Mouse (Mus musculus): ENCODE measurements around the gene Cacna1s. TPM values are rescaled to one million over a fixed set of nuclear protein-coding genes. Genes with fewer than 3 reads are reported as not detected.

The Cacna1s gene
- polyA plus RNA-seq, 1 experiment from 2014 or later = 0.10 TPM

GRCm38 (mm10) chr1:136122030-136122429, 69.5 kb downstream of the Cacna1s start:
- Histone ChIP-seq H3K4me3 (replicated peaks) (no peak overlapping the region), H3K36me3 (no peaks in the 10 kb centered on the region), H3K4me1 (peaks cover 17% of the 10 kb centered on the region), H3K27me3 (replicated peaks) (no peaks in the 10 kb centered on the region), H3K9me3 (no peaks in the 10 kb centered on the region), H3K27ac (no peak overlapping the region), H3K4me2 (no peak overlapping the region), H3K9ac (no peak overlapping the region)
- ATAC-seq (ENCODE audit: insufficient read depth, low FRiP score, low read depth) = no peak
- 85% methylated on average over 8 of the region's 8 CpGs for WGBS

GRCm38 (mm10) chr1:136126159-136126765, 73.7 kb downstream of the Cacna1s start:
- H3K9ac ChIP-seq = no peak overlapping the region
- no peaks in the 10 kb centered on the region for H3K27me3 ChIP-seq (replicated peaks)
- ATAC-seq (ENCODE audit: insufficient read depth, low FRiP score, low read depth) = peak; percentile 6; the same call in 1 of the 2 replicates
- no peak overlapping the region for H3K4me2 ChIP-seq
- no peak overlapping the region for H3K4me3 ChIP-seq (replicated peaks)
- WGBS = 73% methylated on average over 10 of the region's 10 CpGs
- H3K27ac ChIP-seq = peak overlapping the region; percentile 18
- H3K36me3 ChIP-seq = no peaks in the 10 kb centered on the region
- H3K9me3 ChIP-seq = no peaks in the 10 kb centered on the region
- peaks cover 45% of the 10 kb centered on the region for H3K4me1 ChIP-seq

GRCm38 (mm10) chr1:136126895-136127294, 74.3 kb downstream of the Cacna1s start:
- 37% methylated on average over 10 of the region's 10 CpGs for WGBS
- Histone ChIP-seq H3K4me2 (no peak overlapping the region), H3K9ac (no peak overlapping the region), H3K36me3 (no peaks in the 10 kb centered on the region), H3K27me3 (replicated peaks) (no peaks in the 10 kb centered on the region), H3K27ac (peak overlapping the region; percentile 18), H3K4me1 (peaks cover 47% of the 10 kb centered on the region), H3K9me3 (no peaks in the 10 kb centered on the region), H3K4me3 (replicated peaks) (no peak overlapping the region)
- ATAC-seq (ENCODE audit: insufficient read depth, low FRiP score, low read depth) = no peak

DNA sequence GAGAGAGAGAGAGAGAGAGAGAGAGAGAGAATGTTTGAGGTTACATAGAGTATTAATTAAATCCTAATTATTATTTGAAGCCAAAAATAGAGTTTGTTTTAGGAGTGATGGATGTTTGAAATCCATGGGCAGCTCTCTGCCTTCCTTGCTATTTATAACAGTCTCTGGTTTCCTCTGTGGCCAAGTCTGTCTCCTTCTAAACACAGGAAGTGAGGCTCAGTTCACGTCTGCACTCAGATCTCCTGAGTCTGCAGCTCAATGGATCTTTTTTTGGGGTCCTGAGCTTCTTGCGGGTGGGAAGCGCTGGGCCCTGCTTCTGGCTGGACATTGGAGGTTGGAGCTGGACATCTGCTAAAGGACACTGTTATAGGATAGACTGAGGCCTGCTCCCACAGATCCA, 75.3 kb downstream of the Cacna1s start:
- H3K4me1 ChIP-seq = peaks cover 56% of the 10 kb centered on the region
- no peaks in the 10 kb centered on the region for H3K36me3 ChIP-seq
- ATAC-seq (ENCODE audit: insufficient read depth, low FRiP score, low read depth) = no peak
- no peak overlapping the region for H3K9ac ChIP-seq
- no peaks in the 10 kb centered on the region for H3K27me3 ChIP-seq (replicated peaks)
- no peak overlapping the region for H3K4me2 ChIP-seq
- H3K27ac ChIP-seq = peak overlapping the region; percentile 86
- no peaks in the 10 kb centered on the region for H3K9me3 ChIP-seq
- WGBS = 36% methylated on average over 3 of the region's 3 CpGs
- H3K4me3 ChIP-seq (replicated peaks) = no peak overlapping the region

DNA sequence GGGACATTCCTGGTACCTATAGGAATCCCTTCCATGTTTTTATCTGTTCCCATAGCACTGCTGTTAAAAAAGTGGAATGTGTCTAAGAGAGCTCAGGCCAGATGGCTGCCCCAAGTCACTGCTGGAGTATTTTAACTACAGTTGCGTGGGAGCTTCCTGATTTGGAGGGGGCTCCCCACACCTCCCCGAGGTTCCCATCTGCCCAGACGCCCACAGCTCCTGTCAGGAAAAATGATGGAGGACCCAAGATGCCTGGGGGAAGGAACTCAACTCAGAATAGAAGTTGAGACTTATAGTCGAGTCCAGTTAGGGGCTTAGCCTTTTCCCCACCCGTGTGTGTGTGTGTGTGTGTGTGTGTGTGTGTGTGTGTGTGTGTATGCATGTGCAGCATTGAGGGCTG, 75.9 kb downstream of the Cacna1s start:
- Histone ChIP-seq H3K4me1 (peaks cover 61% of the 10 kb centered on the region), H3K27ac (peak overlapping the region; percentile 86), H3K27me3 (replicated peaks) (no peaks in the 10 kb centered on the region), H3K4me3 (replicated peaks) (no peak overlapping the region), H3K9ac (no peak overlapping the region), H3K9me3 (no peaks in the 10 kb centered on the region), H3K4me2 (no peak overlapping the region), H3K36me3 (no peaks in the 10 kb centered on the region)
- WGBS = 23% methylated on average over 5 of the region's 5 CpGs
- no peak for ATAC-seq (ENCODE audit: insufficient read depth, low FRiP score, low read depth)

- Histone ChIP-seq H3K27me3 (replicated peaks) (no peaks in the 10 kb centered on the region), H3K9me3 (no peaks in the 10 kb centered on the region), H3K36me3 (no peaks in the 10 kb centered on the region), H3K4me1 (peaks cover 66% of the 10 kb centered on the region), H3K4me3 (replicated peaks) (no peak overlapping the region), H3K27ac (peak overlapping the region; percentile 86; the same call in 1 of the 2 replicates), H3K4me2 (no peak overlapping the region), H3K9ac (no peak overlapping the region)
- 39% methylated on average over 4 of the region's 4 CpGs for WGBS
- no peak for ATAC-seq (ENCODE audit: insufficient read depth, low FRiP score, low read depth)
Observed at GRCm38 (mm10) chr1:136128944-136129589, 76.5 kb downstream of the Cacna1s start.

- Histone ChIP-seq H3K9ac (no peak overlapping the region), H3K27me3 (replicated peaks) (no peaks in the 10 kb centered on the region), H3K4me2 (no peak overlapping the region; the same call in 1 of the 2 replicates)
Observed at GRCm38 (mm10) chr1:136130107-136130506, 77.6 kb downstream of the Cacna1s start.

DNA sequence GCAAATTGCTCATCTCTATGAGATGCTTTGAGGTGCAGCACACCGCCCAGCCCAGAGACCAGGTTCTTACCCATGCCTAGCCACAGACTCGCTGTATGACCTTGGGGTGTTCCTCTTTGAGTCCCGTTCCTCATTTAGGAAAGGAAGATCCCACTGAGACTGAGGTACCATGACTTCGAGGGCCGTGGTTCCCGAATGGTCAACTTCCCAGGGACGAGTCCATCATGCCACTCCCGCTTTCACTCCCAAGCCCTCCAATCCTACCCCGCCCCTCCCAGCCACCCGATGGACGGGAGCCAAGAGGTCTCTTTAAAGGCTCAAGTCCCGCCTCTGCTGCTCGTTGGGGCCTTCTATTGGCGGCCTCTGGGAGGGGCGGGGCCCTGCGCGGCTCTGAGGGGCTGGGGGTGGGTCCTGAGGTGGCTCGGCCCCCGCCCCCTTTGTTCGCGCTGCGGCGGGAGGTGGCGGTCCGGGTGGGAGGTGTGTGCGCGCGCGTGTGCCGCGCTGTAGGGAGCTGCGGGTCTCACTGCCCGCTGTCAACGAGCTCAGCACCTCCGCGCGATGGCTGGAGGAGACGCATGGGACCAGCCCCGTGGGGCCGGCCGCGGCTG, 78.5 kb downstream of the Cacna1s start, which contains the start of gene Kif21b:
TSS of gene Kif21b (plus strand) at position 439 of the 608 bp plus-strand sequence.
- peak within 1 kb of the TSS; percentile 80 for H3K4me3 ChIP-seq (replicated peaks)
- no peaks in the 10 kb centered on the region for H3K36me3 ChIP-seq
- H3K27me3 ChIP-seq (replicated peaks) = no peaks in the 10 kb centered on the region
- peak within 1 kb of the TSS; percentile 99 for H3K4me2 ChIP-seq
- 1% methylated on average over 38 of the region's 42 CpGs for WGBS
- peaks cover 80% of the 10 kb centered on the region for H3K4me1 ChIP-seq
- H3K9me3 ChIP-seq = no peaks in the 10 kb centered on the region
- H3K27ac ChIP-seq = peak within 1 kb of the TSS; percentile 58; the same call in 1 of the 2 replicates
- peak within 1 kb of the TSS; percentile 74 for H3K9ac ChIP-seq
- peak; percentile 86 for ATAC-seq (ENCODE audit: insufficient read depth, low FRiP score, low read depth)

More at GRCm38 (mm10) chr1:136130107-136130506, 77.6 kb downstream of the Cacna1s start:
- Histone ChIP-seq H3K9me3 (no peaks in the 10 kb centered on the region), H3K4me1 (peaks cover 73% of the 10 kb centered on the region), H3K36me3 (no peaks in the 10 kb centered on the region), H3K27ac (no peak overlapping the region), H3K4me3 (replicated peaks) (no peak overlapping the region)
- no peak for ATAC-seq (ENCODE audit: insufficient read depth, low FRiP score, low read depth)
- 36% methylated on average over 3 of the region's 3 CpGs for WGBS

DNA sequence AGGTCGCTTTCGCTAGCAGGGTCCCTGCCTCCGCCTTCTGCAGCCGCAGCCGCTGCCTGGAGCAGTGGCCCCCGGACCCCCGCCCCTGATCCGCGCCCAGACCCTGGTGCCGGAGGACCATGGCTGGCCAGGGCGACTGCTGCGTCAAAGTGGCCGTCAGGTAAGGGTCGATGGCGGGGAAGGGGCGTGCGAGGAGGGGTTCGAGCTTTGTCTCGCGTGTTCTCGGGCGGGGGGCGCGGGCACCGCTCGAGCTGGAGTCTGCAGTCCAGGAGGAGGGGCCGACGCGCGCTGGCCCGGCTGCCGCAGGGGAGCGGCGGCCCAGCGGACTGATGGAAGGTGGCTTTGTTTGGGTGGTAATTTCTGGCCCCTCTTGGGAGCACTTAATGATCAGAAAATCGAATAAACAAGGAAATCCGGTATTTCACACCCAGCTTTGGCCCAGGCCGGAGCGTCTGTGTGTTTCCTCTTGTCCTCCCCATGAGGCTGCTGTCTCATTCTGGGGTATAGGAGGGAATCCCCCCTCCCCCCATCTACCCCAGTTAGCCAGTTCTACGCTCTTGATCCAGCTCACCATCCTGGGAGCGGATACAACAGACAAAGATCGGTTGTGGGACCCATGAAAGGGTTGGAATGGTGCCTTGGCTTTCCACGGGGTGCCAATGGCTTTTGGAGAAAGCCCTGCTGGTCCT, 79.2 kb downstream of the Cacna1s start:
- Histone ChIP-seq H3K27ac (peak overlapping the region; percentile 58; the same call in 1 of the 2 replicates), H3K4me3 (replicated peaks) (peak overlapping the region; percentile 80), H3K9me3 (no peaks in the 10 kb centered on the region), H3K36me3 (no peaks in the 10 kb centered on the region), H3K4me1 (peaks cover 80% of the 10 kb centered on the region), H3K4me2 (peak overlapping the region; percentile 99), H3K27me3 (replicated peaks) (no peaks in the 10 kb centered on the region), H3K9ac (peak overlapping the region; percentile 74)
- 1% methylated on average over 43 of the region's 43 CpGs for WGBS
- peak; percentile 9; the same call in 1 of the 2 replicates for ATAC-seq (ENCODE audit: insufficient read depth, low FRiP score, low read depth)

DNA sequence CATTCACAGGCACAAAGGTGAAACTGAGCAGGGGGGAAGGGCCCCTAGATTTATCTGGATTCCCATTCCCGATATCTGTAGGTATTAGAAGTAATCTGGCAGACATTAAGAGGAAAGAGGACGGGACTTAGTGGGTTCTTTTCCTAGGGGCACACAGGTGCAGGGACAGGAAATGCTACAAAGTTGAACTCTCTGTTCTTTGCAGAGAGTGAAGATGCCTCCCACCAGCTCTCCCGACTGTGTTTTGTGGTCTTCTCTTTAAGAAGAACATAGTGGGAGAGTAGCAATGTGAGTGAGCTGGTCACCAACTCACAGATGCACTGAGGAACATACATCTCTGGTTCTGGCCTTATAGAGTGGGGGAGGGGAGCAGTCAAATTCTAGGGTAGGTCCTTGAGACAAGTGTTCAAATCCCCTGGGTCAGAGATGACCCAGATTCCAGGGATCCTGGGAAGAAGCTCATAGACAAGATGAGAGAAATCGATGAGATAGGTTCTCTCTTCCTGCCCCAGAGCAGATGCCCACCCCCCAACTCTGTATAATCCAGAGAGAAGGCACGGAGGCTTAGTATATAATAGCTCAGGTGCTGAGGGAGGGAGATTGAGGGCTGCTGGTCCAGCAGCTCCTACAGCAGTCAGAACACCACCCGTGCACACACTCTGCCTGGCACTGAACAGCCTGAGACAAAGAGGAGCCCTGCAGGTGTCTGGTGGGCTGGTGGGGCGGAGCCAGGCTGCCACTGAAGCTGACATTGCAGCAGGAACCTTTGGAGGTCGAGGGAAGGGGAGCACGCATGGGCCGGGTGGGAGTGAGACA, 80.0 kb downstream of the Cacna1s start:
- no peak overlapping the region for H3K27ac ChIP-seq
- H3K4me1 ChIP-seq = peaks cover 81% of the 10 kb centered on the region
- no peak for ATAC-seq (ENCODE audit: insufficient read depth, low FRiP score, low read depth)
- peak overlapping the region; percentile 80 for H3K4me3 ChIP-seq (replicated peaks)
- 41% methylated on average over 10 of the region's 10 CpGs for WGBS
- H3K9ac ChIP-seq = no peak overlapping the region
- peak overlapping the region; percentile 99 for H3K4me2 ChIP-seq
- H3K36me3 ChIP-seq = no peaks in the 10 kb centered on the region
- no peaks in the 10 kb centered on the region for H3K27me3 ChIP-seq (replicated peaks)
- no peaks in the 10 kb centered on the region for H3K9me3 ChIP-seq
